Mouse (Mus musculus): Measurements from ENCODE around the gene Zbtb38.

GRCm38 (mm10) chr9:96783258-96783657, 30.6 kb upstream of the Zbtb38 start:
- no peak for TF ChIP-seq POLR2A (IDR thresholded peaks at IDR 0.05; ENCODE audit: borderline replicate concordance, extremely low read depth, low read depth, low read length)
- TF ChIP-seq CTCF (IDR thresholded peaks at IDR 0.05; ENCODE audit: insufficient read depth, low read length): no peak

Data from lung, adult 2 months (tissue).